Mouse (Mus musculus): ENCODE results near the gene Mcts2. TPM values are rescaled to one million over a fixed set of nuclear protein-coding genes. Genes with fewer than 3 reads are reported as not detected.

The Mcts2 gene
- polyA plus RNA-seq (2015; fragmentation: Nextera tagmentation; extraction: Ambion mirVana) = 12.8 TPM in 2 replicates

- DNase-seq = peak; percentile 92
- Histone ChIP-seq H3K9ac (replicated peaks) (peak within 1 kb of the TSS; percentile 66), H3K36me3 (replicated peaks; ENCODE audit: insufficient read depth, low read length) (peaks cover 73% of the 10 kb centered on the region), H3K4me1 (ENCODE audit: insufficient read depth) (no peaks in the 10 kb centered on the region), H3K9me3 (ENCODE audit: low read length) (no peaks in the 10 kb centered on the region), H3K4me3 (ENCODE audit: low read depth, low read length) (peak within 1 kb of the TSS; percentile 53), H3K4me2 (ENCODE audit: low read depth, low read length) (peak within 1 kb of the TSS; percentile 71), H3K27me3 (ENCODE audit: insufficient read depth, low read length) (no peaks in the 10 kb centered on the region), H3K27ac (ENCODE audit: low read depth) (peak within 1 kb of the TSS; percentile 57; the same call in 1 of the 2 replicates)
- peak; percentile 97 for ATAC-seq
- TF ChIP-seq EP300 (IDR thresholded peaks at IDR 0.05; ENCODE audit: low read depth) (peak; percentile 67; the same call in 1 of the 2 replicates), CTCF (IDR thresholded peaks at IDR 0.05; ENCODE audit: low read depth) (no peak)
- 57% methylated on average over 45 of the region's 45 CpGs for WGBS (ENCODE audit: insufficient replicate concordance)
Measured at GRCm38 (mm10) chr2:152686806-152687267, at the start of gene Mcts2. Mcts2 (plus strand) TSS chr2:152687035.

- WGBS (ENCODE audit: insufficient replicate concordance) = 87% methylated on average over 4 of the region's 4 CpGs
- TF ChIP-seq EP300 (IDR thresholded peaks at IDR 0.05; ENCODE audit: low read depth) (no peak), CTCF (IDR thresholded peaks at IDR 0.05; ENCODE audit: low read depth) (no peak)
Measured at GRCm38 (mm10) chr2:152637381-152637780, 49.5 kb upstream of the Mcts2 start.

GRCm38 (mm10) chr2:152638865-152639264 is 48.0 kb upstream of the Mcts2 start:
- ATAC-seq = no peak
- no peaks in the 10 kb centered on the region for H3K27me3 ChIP-seq (ENCODE audit: insufficient read depth, low read length)
- H3K27ac ChIP-seq (ENCODE audit: low read depth) = peak overlapping the region; percentile 34; the same call in 1 of the 2 replicates
- TF ChIP-seq CTCF (IDR thresholded peaks at IDR 0.05; ENCODE audit: low read depth) = no peak
- TF ChIP-seq EP300 (IDR thresholded peaks at IDR 0.05; ENCODE audit: low read depth) = no peak
- no peak overlapping the region for H3K4me2 ChIP-seq (ENCODE audit: low read depth, low read length)
- H3K4me1 ChIP-seq (ENCODE audit: insufficient read depth) = no peaks in the 10 kb centered on the region
- no peaks in the 10 kb centered on the region for H3K9me3 ChIP-seq (ENCODE audit: low read length)
- no peak for DNase-seq
- 63% methylated on average over 6 of the region's 6 CpGs for WGBS (ENCODE audit: insufficient replicate concordance)
- no peak overlapping the region for H3K4me3 ChIP-seq (ENCODE audit: low read depth, low read length)
- H3K9ac ChIP-seq (replicated peaks) = no peak overlapping the region
- H3K36me3 ChIP-seq (replicated peaks; ENCODE audit: insufficient read depth, low read length) = no peaks in the 10 kb centered on the region

More at GRCm38 (mm10) chr2:152637381-152637780, 49.5 kb upstream of the Mcts2 start:
- no peak for ATAC-seq
- H3K36me3 ChIP-seq (replicated peaks; ENCODE audit: insufficient read depth, low read length) = no peaks in the 10 kb centered on the region
- no peak overlapping the region for H3K9ac ChIP-seq (replicated peaks)
- H3K9me3 ChIP-seq (ENCODE audit: low read length) = no peaks in the 10 kb centered on the region
- no peak overlapping the region for H3K4me2 ChIP-seq (ENCODE audit: low read depth, low read length)
- H3K27me3 ChIP-seq (ENCODE audit: insufficient read depth, low read length) = no peaks in the 10 kb centered on the region
- no peaks in the 10 kb centered on the region for H3K4me1 ChIP-seq (ENCODE audit: insufficient read depth)
- no peak for DNase-seq
- H3K27ac ChIP-seq (ENCODE audit: low read depth) = peak overlapping the region; percentile 22; the same call in 1 of the 2 replicates
- H3K4me3 ChIP-seq (ENCODE audit: low read depth, low read length) = no peak overlapping the region

- WGBS (ENCODE audit: insufficient replicate concordance) = 47% methylated on average over 11 of the region's 11 CpGs
- H3K27ac ChIP-seq (ENCODE audit: low read depth) = peak overlapping the region; percentile 34
- no peak overlapping the region for H3K9ac ChIP-seq (replicated peaks)
- H3K36me3 ChIP-seq (replicated peaks; ENCODE audit: insufficient read depth, low read length) = no peaks in the 10 kb centered on the region
- no peaks in the 10 kb centered on the region for H3K4me1 ChIP-seq (ENCODE audit: insufficient read depth)
- no peaks in the 10 kb centered on the region for H3K9me3 ChIP-seq (ENCODE audit: low read length)
- DNase-seq (no peak), ATAC-seq (no peak)
- H3K27me3 ChIP-seq (ENCODE audit: insufficient read depth, low read length) = no peaks in the 10 kb centered on the region
- TF ChIP-seq CTCF (IDR thresholded peaks at IDR 0.05; ENCODE audit: low read depth) (no peak), EP300 (IDR thresholded peaks at IDR 0.05; ENCODE audit: low read depth) (no peak)
- no peak overlapping the region for H3K4me3 ChIP-seq (ENCODE audit: low read depth, low read length)
- H3K4me2 ChIP-seq (ENCODE audit: low read depth, low read length) = no peak overlapping the region
Measured at GRCm38 (mm10) chr2:152639406-152640113, 47.3 kb upstream of the Mcts2 start.

DNA sequence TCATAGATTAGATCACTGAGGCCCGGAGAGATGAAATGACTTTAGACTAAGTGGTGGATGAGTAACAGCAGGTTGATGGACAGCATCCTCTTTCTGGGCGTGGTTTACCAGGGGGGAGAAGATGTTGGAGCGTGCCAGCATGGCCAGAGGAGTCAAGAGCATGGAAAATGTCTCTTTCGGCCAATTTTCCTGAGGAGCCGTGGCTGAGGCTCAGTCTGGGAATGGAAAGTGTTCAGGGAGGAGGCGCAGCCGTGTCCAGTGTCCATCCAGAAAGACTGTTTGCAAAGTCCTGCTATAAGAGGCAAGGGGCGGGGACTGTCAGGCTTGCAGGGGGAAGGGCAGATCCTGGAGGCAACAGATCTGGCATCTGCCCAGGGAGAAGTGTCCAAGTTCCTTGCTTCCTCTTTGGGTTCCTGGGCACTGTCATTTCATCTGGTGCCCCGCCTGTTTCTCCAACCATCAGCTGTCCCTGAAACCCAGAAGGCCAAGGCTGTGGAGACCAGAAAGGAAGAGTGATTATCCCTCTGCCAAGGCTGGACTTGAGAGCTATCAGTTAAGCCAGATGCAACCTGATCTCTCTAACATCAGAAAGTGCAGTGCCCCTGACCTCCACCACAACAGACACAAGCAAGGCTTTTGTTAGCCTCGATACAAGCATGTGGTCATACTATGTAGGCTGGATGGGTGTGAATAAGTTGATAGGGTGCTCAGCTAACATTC is 33.8 kb upstream of the Mcts2 start:
- Histone ChIP-seq H3K4me2 (ENCODE audit: low read depth, low read length) (no peak overlapping the region), H3K27ac (ENCODE audit: low read depth) (no peak overlapping the region), H3K9ac (replicated peaks) (no peak overlapping the region), H3K4me3 (ENCODE audit: low read depth, low read length) (no peak overlapping the region), H3K27me3 (ENCODE audit: insufficient read depth, low read length) (no peaks in the 10 kb centered on the region), H3K4me1 (ENCODE audit: insufficient read depth) (peaks cover 3% of the 10 kb centered on the region; the same call in 1 of the 2 replicates), H3K36me3 (replicated peaks; ENCODE audit: insufficient read depth, low read length) (no peaks in the 10 kb centered on the region), H3K9me3 (ENCODE audit: low read length) (no peaks in the 10 kb centered on the region)
- ATAC-seq (no peak), DNase-seq (no peak)
- 55% methylated on average over 10 of the region's 10 CpGs for WGBS (ENCODE audit: insufficient replicate concordance)
- TF ChIP-seq EP300 (IDR thresholded peaks at IDR 0.05; ENCODE audit: low read depth) (no peak), CTCF (IDR thresholded peaks at IDR 0.05; ENCODE audit: low read depth) (no peak)

Measured in liver, postnatal 0 days (tissue).